Mouse (Mus musculus): ENCODE data around the gene Fggy.

DNA sequence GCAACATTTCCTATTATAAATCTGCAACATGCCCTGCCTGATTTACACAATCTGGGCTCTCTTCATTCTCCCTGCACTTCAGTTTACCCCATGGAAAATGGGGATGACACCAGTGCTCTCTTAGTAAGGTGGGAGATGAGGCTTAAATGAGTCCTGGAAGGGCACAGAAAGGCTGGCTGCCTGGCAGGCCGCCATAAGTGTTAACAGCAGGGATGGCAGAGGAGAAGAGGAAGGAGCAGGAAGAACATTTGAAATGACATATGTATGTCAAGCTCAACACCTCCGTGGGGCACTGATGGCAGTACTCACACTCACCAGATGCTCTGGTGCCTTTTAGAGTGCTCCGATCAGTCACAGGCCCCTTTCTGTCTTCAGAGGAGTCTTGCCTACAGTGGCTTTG lies 308.6 kb downstream of the Fggy start:
- TF ChIP-seq CTCF (conservative IDR thresholded peaks at IDR 0.05; ENCODE audit: low read length) (no peak), POU5F1 (IDR thresholded peaks at IDR 0.05; ENCODE audit: borderline replicate concordance, low read length) (no peak)
